Mouse (Mus musculus) stomach, embryonic 14.5 days (tissue): ENCODE data around the gene Kcnk13. TPM values are rescaled to one million over a fixed set of nuclear protein-coding genes. Genes with fewer than 3 reads are reported as not detected.

Experiments
- ATAC-seq: fragments of 200-750 bp; cut with Nextera tagmentation; 2 replicates; pipeline ENCODE4 v1.8.0; 2017; ENCODE audit warnings: low read depth, moderate TSS enrichment; ENCODE audit not compliant: insufficient number of reproducible peaks, insufficient read depth, low FRiP score
- H3K27ac ChIP-seq: fragments of 300-500 bp; sonication (generic); 2 replicates; pipeline ENCODE4 v1.5.1; 2014; ENCODE audit warnings: mild to moderate bottlenecking, low read length, moderate library complexity, mixed read lengths
- H3K27me3 ChIP-seq: fragments of 300-500 bp; sonication (generic); 2 replicates; pipeline ENCODE4 v1.6.1; 2014; ENCODE audit warnings: low read length, control low read depth, mixed read lengths; ENCODE audit not compliant: control insufficient read depth, insufficient read depth
- H3K36me3 ChIP-seq: fragments of 300-500 bp; sonication (generic); 2 replicates; pipeline ENCODE4 v1.6.1; 2014; ENCODE audit warnings: mild to moderate bottlenecking, control low read depth, low read length, moderate library complexity, mixed read lengths; ENCODE audit not compliant: control insufficient read depth, insufficient read depth
- H3K4me1 ChIP-seq: fragments of 300-500 bp; sonication (generic); 2 replicates; pipeline ENCODE4 v1.6.1; 2014; ENCODE audit warnings: low read length, control low read depth, mixed read lengths; ENCODE audit not compliant: control insufficient read depth, insufficient read depth
- H3K4me2 ChIP-seq: fragments of 300-500 bp; sonication (generic); replicated peaks from 2 replicates; pipeline ENCODE4 v1.6.1; 2014; ENCODE audit warnings: low read depth, low read length, control low read depth
- H3K4me3 ChIP-seq: fragments of 300-500 bp; sonication (generic); 2 replicates; pipeline ENCODE4 v1.5.1; 2014; ENCODE audit warnings: low read depth, low read length, control low read depth
- H3K9ac ChIP-seq: fragments of 300-500 bp; sonication (generic); replicated peaks from 2 replicates; pipeline ENCODE4 v1.6.1; 2014; ENCODE audit warnings: low read depth, mild to moderate bottlenecking, control low read depth, low read length, moderate library complexity, mixed read lengths
- H3K9me3 ChIP-seq: fragments of 300-500 bp; sonication (generic); 2 replicates; pipeline ENCODE4 v1.6.1; 2016; ENCODE audit warnings: low read depth, low read length, control low read depth; ENCODE audit not compliant: control insufficient read depth
- WGBS: fragments of 180-500 bp; shearing (Covaris S2); extraction: QIAGEN DNeasy Blood & Tissue Kit; methylation state at CpG from one replicate; pipeline ENCODE4 v1.1.7; 2014; 5-methylcytosine and 5-hydroxymethylcytosine counted together
- polyA plus RNA-seq: library from polyadenylated mRNA; unstranded; fragments of >200 nt; fragmentation: Nextera tagmentation; extraction: Ambion mirVana; gene quantifications from 2 replicates; pipeline ENCODE4 v1.2.1, GENCODE M21; 2014

Kcnk13 gene
- polyA plus RNA-seq, 1 experiment from 2014 or later = 0.27 TPM

DNA sequence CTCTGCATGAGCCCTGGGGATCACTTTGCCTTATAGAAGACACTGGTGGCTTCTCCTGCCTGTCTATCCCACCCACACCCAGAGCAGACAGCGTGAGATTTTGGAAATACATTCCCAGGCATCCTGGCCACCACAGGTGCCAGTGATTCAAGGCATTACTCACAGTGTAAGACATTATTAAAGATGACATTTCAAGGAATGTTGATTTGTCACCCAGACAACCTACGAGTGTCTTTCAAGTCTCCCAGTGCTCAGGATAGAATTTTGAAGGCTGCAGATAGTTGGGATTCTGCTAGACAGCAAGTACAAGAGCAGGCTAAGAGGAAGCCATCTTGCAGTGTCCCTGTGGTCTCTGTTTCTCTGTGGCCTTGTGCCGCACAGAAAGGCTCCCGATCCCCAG, 32.1 kb upstream of the Kcnk13 start:
- H3K27ac ChIP-seq = no peak overlapping the region
- ATAC-seq = no peak
- H3K27me3 ChIP-seq = no peaks in the 10 kb centered on the region
- no peak overlapping the region for H3K4me2 ChIP-seq
- H3K4me1 ChIP-seq = no peaks in the 10 kb centered on the region
- 94% methylated on average over 4 of the region's 4 CpGs for WGBS
- no peaks in the 10 kb centered on the region for H3K9me3 ChIP-seq
- H3K9ac ChIP-seq = no peak overlapping the region
- H3K4me3 ChIP-seq = no peak overlapping the region
- H3K36me3 ChIP-seq = no peaks in the 10 kb centered on the region; the same call in 1 of the 2 replicates

DNA sequence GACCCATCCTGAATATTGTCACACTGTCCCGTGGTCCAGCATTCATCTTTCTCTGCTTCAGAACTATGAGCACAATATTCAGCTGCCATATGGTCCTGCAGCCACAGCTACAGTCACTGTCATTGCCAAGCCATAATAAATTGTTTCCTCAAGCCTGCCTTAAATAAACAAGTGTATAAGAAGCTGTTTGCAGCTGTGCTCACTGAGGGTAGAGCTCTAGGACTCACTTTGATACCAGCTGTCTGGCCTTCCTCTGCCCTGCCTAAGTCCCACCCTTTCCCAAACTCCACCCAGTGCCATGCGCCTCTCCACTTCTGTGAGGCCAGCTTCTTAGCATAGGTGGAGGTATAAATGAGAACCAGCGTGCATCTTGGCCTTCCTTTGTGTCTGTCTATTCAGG, 30.7 kb upstream of the Kcnk13 start:
- no peak overlapping the region for H3K9ac ChIP-seq
- no peak overlapping the region for H3K4me3 ChIP-seq
- H3K27me3 ChIP-seq = no peaks in the 10 kb centered on the region
- H3K27ac ChIP-seq = no peak overlapping the region
- H3K36me3 ChIP-seq = no peaks in the 10 kb centered on the region; the same call in 1 of the 2 replicates
- ATAC-seq = no peak
- no peak overlapping the region for H3K4me2 ChIP-seq
- H3K4me1 ChIP-seq = no peaks in the 10 kb centered on the region
- 68% methylated on average over 3 of the region's 3 CpGs for WGBS
- H3K9me3 ChIP-seq = no peaks in the 10 kb centered on the region

DNA sequence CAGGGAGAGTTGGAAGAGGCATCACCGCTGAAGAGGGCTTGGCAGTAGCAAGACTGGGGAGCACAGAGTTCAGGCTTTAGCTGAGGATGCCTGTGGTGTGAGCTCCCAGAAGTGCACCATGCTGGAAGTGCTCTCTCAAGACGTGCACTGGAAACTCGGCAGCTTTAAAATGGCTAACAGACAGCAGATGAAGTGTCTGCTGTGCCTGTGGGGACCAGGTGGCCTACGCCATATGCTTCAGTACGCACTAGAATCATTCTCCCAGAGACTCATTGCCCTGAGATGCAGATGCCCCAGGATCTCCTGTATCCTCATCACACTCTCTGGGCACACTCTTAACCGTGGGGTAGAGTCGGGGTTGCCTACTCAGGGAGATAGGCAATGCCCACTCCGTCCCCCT, 28.9 kb upstream of the Kcnk13 start:
- Histone ChIP-seq H3K9me3 (no peaks in the 10 kb centered on the region), H3K9ac (no peak overlapping the region), H3K36me3 (no peaks in the 10 kb centered on the region; the same call in 1 of the 2 replicates), H3K27me3 (no peaks in the 10 kb centered on the region), H3K27ac (no peak overlapping the region), H3K4me1 (no peaks in the 10 kb centered on the region), H3K4me3 (no peak overlapping the region), H3K4me2 (no peak overlapping the region)
- WGBS = 92% methylated on average over 8 of the region's 8 CpGs
- ATAC-seq = no peak

DNA sequence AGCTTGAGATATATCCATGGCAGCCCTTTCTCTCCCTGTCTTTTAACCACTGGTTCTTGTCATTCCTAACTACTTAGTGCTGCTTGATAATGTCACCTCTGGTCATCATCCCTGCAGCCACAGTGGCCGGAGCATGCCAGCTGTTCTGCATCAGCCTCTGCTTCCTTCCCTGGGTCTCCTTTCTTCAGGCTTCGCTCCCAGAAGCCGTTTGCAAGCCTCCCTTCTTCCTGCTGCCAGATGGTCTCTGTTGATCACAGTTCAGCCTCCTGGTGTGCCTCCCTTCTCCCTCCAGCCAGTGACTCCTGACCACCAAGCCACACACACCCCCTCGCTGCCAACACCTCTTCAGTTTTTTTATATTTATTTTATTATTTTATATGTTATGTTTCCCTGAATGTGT, 25.8 kb upstream of the Kcnk13 start:
- Histone ChIP-seq H3K9ac (no peak overlapping the region), H3K27ac (no peak overlapping the region), H3K4me3 (no peak overlapping the region), H3K36me3 (no peaks in the 10 kb centered on the region; the same call in 1 of the 2 replicates), H3K4me2 (no peak overlapping the region), H3K27me3 (no peaks in the 10 kb centered on the region), H3K4me1 (no peaks in the 10 kb centered on the region), H3K9me3 (no peaks in the 10 kb centered on the region)
- no peak for ATAC-seq
- 55% methylated on average over 4 of the region's 4 CpGs for WGBS

DNA sequence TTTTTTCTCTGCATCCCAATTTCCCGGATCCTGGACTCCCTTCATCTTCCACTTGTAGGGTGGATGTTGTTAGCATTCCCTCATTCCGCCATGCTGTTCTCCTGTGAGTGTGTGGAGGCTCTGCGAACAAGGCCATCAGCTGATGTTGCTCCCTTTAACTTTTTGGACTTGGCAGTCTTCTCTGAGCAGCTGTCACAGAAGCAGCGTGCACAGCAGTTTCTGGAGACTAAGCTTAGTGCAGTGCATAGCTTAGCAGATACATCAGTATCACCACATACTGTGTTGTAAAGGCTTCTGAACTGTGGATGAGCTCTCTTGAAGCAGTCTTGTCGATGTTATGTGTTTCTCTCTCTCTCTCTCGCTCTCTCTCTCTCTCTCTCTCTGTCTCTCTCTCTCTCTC, 25.1 kb upstream of the Kcnk13 start:
- H3K9ac ChIP-seq = no peak overlapping the region
- no peaks in the 10 kb centered on the region for H3K9me3 ChIP-seq
- H3K4me1 ChIP-seq = no peaks in the 10 kb centered on the region
- 76% methylated on average over 6 of the region's 6 CpGs for WGBS
- H3K4me2 ChIP-seq = no peak overlapping the region
- H3K4me3 ChIP-seq = no peak overlapping the region
- H3K27me3 ChIP-seq = no peaks in the 10 kb centered on the region
- ATAC-seq = no peak
- H3K36me3 ChIP-seq = peaks cover 2% of the 10 kb centered on the region; the same call in 1 of the 2 replicates
- H3K27ac ChIP-seq = no peak overlapping the region

DNA sequence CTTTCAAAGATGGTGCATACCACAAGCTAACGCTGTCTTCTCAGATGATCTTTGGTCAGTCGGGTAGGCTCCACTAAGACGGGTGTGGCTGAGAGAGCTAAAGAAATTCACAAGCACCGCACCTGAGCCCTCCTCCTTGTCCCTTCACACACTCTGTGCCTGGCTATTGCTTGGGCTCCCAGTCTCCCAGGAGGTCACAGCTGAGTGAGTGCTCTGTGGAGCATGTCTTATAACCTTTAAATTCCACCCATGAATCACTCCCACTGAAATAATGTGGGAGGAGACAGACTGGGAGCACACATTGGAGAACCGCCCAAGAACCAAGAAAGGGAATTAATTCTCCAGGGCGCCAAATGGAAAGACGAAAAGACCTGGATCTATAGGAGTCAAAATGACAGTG, 23.6 kb upstream of the Kcnk13 start:
- Histone ChIP-seq H3K9ac (no peak overlapping the region), H3K4me2 (no peak overlapping the region), H3K9me3 (no peaks in the 10 kb centered on the region), H3K4me3 (no peak overlapping the region), H3K27me3 (no peaks in the 10 kb centered on the region), H3K27ac (no peak overlapping the region), H3K36me3 (peaks cover 8% of the 10 kb centered on the region; the same call in 1 of the 2 replicates), H3K4me1 (no peaks in the 10 kb centered on the region)
- ATAC-seq = no peak
- WGBS = 92% methylated on average over 7 of the region's 7 CpGs

DNA sequence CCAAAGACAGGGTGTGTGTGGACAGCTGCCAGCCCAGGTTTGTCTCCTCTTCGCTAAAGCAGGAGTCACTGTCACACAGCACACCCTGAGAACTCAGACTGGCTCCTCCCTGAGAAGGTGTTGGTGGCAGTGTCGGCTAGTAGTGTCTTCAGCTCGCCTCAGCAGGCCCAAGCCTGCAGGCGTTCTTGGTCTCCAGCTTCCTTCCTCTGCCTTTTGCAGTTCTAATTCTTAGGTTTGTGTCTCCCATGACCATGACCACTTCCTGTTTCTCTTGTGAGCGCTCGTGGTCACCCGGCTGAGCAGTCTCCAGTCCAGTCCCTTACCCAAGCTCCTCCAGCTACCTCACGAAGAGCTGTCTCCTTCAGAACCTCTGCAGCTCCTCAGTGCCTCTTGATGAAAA, 21.9 kb upstream of the Kcnk13 start:
- no peak for ATAC-seq
- H3K27ac ChIP-seq = no peak overlapping the region
- WGBS = 82% methylated on average over 8 of the region's 8 CpGs
- H3K9ac ChIP-seq = no peak overlapping the region
- H3K4me1 ChIP-seq = no peaks in the 10 kb centered on the region
- peaks cover 16% of the 10 kb centered on the region; the same call in 1 of the 2 replicates for H3K36me3 ChIP-seq
- H3K27me3 ChIP-seq = no peaks in the 10 kb centered on the region
- no peak overlapping the region for H3K4me2 ChIP-seq
- H3K9me3 ChIP-seq = no peaks in the 10 kb centered on the region
- H3K4me3 ChIP-seq = no peak overlapping the region

GRCm38 (mm10) chr12:99952928-99953327, 11.4 kb upstream of the Kcnk13 start:
- no peak for ATAC-seq
- Histone ChIP-seq H3K9ac (no peak overlapping the region), H3K4me1 (no peaks in the 10 kb centered on the region), H3K27me3 (no peaks in the 10 kb centered on the region), H3K9me3 (no peaks in the 10 kb centered on the region), H3K4me3 (no peak overlapping the region), H3K4me2 (no peak overlapping the region), H3K36me3 (peaks cover 4% of the 10 kb centered on the region; the same call in 1 of the 2 replicates), H3K27ac (no peak overlapping the region)
- 63% methylated on average over 7 of the region's 7 CpGs for WGBS

DNA sequence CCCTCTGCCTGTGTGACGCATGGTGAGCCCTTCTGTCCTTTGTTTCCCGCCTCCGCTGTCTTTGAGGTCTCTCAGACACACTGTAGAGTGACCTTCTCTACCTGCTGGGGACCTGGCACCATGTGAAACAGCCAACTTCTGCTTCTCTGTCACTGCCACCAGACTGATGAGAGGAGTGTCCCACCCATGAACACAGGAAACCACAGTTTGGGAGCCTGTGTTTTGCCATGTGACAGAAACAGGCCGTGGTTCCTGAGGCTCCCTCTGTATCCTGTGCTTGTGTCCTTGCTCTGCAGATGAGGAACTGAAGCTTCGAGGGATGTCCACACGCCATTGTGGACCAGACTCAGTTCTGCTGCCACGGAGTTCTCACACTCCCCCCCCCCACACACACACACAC, 7.9 kb upstream of the Kcnk13 start:
- Histone ChIP-seq H3K9me3 (no peaks in the 10 kb centered on the region), H3K9ac (no peak overlapping the region), H3K36me3 (no peaks in the 10 kb centered on the region; the same call in 1 of the 2 replicates), H3K4me1 (no peaks in the 10 kb centered on the region), H3K27ac (no peak overlapping the region), H3K4me3 (no peak overlapping the region), H3K27me3 (no peaks in the 10 kb centered on the region), H3K4me2 (no peak overlapping the region)
- no peak for ATAC-seq
- 88% methylated on average over 7 of the region's 7 CpGs for WGBS
